Mouse (Mus musculus) thymus, postnatal 10 days (tissue): Measurements from ENCODE around the gene Dcun1d2.
A peak's percentile ranks its signal among the peaks of the same experiment; 100 is the strongest.
"Not testable (repeated sequence)": the region's sequence is repeated elsewhere in the genome, so short reads cannot be mapped to it uniquely, and the experiment has no call there.

ENCODE experiments used
- DNase-seq, 2 experiments: peaks; one replicate each; pipeline ENCODE4 v3.0.0; 2021; ENCODE audit warnings: low spot score in 2 of 2

The Dcun1d2 gene

DNA sequence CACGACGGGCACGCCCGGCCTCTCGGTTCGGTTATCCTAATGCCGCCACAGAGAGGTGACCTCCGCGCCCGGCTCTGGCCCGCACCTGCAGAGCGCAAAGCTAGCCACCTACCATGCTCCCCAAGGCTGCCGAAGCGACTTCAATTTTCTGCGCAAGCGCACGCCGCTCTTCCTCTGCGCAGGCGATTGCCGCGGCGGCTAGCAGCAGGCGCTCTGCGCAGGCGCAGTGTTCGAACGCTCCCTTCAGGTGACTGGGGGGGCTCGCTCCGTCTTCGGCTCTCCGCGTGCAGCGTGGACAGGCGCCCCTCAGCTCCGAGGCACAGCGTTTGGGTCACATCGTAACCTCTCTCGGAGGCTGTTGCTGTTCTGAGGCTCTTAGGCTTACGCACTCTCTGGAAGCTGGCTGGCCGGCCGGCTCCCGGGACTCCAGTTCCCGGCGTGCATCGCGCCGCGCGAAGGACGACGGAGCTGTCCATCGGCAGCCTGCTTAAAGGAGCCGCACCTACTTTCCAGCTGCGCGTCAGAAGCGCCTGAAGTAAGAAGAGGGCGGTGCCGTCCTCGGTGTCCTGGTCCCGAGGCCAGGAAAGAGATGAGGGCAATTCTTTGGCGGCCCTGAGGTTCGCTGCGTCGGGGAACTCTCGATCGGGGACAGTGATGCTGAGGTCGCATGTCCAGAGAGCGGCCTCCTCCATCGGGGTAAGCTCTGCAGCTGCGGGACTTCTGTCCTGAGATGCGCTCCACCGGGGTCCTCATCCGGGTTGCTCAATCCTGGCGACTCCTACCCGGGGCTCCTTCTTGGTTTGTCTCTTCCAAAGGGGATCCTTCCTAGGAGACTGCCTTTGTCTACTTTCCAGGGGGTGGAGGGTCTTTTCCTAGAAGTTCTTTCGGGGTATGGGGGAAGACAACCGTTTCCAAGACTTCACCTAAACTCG, at the start of gene Dcun1d2, which contains the start of gene Tmco3:
Gene Dcun1d2 (minus strand): TSS at position 440 of the 932 bp plus-strand sequence.
Gene Tmco3 (plus strand): TSS at position 499 of the 932 bp plus-strand sequence.
- peak; percentile 90 to 97 for DNase-seq

DNA sequence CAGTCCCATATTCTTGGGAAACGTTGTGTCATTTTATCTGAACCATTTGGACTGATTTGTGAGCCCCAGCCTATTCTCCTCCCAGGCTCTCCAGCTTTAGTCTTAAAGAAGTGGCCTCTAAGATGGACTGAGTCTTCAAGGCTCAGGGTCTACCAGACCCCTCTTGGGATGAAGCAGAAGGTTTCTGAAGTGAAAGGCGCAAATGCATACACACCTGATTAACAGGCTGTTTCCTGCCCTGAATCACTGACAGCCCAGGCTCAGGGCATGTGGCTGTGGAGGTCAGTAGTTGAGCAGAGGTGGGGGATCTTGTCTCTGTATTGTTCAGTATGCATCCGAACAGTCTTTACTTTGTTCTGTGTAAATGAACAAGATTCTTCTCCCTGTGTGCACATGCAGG, 49.7 kb upstream of the Dcun1d2 start:
- DNase-seq, result no peak

DNA sequence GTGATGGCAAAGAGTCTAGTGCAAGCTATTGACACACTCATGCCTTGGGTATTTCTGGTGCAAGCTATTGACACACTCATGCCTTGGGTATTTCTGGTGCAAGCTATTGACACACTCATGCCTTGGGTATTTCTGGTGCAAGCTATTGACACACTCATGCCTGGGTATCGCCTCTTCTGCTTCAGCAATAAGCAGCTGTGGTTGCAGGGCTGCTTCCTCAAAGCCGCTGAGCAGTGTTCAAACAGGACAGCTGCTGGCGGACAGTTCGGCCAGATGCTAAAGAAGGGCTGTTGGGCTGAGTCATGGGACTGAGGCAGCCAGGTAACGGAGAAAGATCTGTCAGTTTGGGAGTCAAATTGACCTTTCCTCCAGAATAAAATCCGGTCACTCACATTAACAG, 49.3 kb upstream of the Dcun1d2 start:
- DNase-seq, result not testable (repeated sequence)

DNA sequence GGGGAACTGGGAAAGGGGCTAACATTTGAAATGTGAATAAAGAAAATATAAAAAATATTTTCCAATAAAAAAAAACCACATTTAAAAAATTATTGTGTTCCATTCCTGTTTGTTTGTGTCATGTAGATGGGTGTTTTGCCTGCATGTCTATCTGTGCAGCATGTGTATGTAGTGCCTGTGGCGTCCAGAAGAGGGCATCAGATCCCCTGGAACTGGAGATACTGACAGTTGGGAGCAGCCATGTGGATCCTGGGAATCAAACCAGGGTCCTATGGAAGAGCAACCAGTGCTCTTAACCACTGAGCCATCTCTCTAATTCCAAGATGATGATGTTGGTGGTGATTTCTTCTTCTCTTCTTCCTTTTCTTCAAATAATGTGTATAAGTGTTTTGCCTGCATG, 46.7 kb upstream of the Dcun1d2 start:
- DNase-seq, result no peak

DNA sequence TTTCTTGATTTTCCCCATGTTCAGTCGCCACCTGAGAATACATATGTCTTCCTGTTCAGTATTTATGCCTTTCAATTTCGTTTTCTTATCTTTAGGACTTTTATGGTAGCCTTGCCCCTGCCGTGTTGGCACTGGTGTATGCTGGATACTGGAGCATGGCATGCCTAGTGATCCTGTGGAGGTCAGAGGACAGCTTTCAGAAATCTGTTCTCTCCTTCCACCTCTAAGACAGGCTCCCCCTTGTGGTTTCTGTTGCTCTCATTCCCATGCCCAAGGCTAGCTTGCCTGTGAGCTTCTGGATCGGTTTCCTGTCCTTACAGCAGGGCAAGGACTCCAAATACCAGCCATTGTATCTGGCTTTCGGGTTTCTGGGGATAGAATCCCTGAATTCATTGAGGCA, 38.7 kb upstream of the Dcun1d2 start:
- peak in 1 of 2 experiments; percentile 39 for DNase-seq

DNA sequence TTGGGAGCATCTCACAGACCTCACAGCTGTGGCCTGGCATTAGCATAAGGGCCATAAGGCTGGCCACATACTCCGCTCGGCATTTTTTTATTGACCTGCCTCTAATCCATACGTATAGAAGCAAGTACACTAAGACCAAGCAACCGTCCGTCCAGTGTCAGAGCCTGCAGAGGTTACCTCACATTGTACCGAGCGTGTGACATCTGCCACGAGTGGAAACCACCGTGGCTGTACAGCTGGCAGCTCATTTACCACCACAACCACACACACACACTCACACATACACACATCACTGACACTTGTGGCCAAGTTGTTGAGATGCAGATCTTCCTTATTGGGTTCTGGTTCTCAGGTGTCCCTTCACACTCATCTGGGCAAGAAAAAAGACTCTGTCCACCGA, 28.7 kb upstream of the Dcun1d2 start:
- peak in 1 of 2 experiments; percentile 31 for DNase-seq

DNA sequence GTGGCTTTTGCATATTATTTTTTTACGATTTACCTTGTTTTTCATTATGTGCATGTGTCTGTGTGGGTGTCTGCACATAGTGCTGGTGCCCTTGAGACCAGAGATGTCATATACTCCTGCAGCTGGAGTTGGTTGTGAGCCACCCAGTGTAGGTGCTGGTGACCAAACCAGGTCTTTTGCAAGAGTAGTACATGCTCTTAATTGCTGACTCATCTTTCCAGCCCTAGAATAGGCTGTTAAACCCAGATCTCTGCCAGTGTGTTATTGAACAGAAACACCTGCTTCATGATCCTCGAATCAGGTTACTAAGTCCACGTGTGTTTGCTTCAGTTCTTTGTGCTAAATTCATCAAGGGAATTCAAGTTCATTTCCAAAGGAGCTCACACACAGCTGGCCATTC, 27.0 kb upstream of the Dcun1d2 start:
- DNase-seq, result no peak

DNA sequence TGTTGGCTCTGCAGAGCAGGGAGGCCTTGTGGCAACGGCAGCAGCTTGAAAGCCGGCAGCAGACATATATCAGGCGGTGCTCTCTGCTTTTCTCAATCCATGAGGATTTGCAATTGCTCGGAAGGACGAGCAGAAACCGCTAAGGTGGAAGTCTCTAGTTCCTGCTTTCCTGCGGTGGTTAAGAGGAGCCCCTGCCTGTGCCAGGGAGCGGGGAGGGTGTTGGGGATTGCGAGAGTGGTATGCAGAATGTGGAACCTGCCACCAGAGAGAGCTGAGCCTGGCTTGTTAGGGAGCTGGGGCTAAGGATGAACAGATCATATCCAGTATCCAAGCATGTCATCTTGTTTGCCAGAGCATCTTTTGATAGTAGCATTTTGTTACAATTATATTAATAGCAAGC, 19.0 kb upstream of the Dcun1d2 start:
- DNase-seq, result no peak

DNA sequence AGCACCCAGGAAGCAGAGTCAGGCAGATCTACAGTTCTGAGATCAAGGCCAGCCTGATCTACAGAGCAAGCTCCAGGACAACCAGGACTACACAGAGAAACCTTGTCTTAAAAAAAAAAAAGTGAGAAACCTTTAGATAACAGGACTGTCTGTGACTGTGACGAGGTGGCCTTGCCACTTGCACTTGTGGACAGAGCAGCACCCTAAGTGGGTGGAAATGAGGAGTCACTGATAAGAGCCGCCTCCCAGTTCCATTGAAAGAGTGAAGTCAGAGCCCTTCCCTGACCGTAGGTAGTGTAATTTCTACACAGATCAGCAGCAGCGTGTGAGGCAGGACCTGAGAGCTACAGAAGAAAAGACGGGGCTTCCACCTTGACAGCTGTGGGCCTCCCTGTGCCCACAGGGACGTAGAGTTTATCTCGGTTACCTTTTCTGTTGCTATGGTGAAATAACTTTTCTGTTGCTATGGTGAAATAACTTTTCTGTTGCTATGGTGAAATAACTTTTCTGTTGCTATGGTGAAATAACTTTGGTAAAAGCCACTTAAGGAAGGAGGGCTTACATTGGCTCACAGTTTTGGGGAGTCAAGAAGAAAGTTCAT, 18.5 kb upstream of the Dcun1d2 start:
- DNase-seq, result no peak

DNA sequence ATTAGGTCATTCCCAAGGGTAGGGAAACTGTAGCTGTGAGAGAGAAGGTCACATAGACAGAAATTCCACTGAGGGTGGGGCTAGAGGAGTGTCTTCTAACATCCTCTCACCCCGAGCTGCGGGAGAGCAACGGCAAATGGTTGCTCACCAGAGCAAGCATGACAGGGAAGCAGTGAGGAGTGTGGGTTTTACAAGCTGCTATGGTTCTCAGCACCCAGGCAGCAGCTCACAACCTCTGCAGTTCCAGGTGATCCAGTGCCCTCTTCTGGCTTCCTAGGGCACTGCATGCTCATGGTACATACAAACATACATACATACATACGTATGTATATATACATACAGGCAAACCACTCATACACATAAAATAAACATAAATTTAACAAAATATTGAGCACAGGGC, 18.0 kb upstream of the Dcun1d2 start:
- no peak for DNase-seq

DNA sequence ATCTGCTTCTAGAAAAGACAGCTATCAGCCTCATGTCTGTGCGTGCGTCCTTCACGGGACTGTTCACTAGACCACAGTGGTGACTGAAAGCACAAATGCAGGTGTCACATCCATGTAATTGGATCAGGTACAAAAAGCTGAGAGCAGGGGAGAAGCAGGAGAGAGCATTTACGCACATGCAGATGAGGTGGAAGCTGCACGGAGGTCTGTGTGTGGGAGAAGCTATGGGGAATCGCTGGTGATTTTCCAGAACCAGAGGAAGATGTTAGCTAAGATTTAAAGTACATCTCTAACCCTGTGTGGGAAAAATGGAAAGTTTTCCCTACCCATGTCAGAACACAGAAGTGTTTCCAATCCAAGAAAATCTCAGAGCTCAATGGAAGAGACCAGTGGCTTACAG, 17.5 kb upstream of the Dcun1d2 start:
- no peak for DNase-seq

DNA sequence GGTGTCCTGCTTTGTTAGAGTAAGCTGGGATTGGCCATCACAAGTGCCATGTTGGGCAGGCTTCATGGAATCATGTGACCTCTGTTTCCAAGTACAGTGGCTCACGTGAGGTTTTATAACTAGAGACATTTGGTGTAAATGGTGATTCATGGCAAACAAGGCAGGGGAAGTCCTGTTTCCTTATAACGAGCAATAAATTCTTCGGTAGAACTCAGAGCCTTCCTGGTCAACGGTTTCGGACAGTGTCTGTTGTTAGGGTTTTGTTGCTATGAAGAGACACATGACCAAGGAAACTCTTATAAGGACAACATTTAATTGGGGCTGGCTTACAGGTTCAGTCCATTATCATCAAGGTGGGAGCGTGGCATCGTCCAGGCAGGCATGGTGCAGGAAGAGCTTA, 13.1 kb upstream of the Dcun1d2 start:
- no peak for DNase-seq

DNA sequence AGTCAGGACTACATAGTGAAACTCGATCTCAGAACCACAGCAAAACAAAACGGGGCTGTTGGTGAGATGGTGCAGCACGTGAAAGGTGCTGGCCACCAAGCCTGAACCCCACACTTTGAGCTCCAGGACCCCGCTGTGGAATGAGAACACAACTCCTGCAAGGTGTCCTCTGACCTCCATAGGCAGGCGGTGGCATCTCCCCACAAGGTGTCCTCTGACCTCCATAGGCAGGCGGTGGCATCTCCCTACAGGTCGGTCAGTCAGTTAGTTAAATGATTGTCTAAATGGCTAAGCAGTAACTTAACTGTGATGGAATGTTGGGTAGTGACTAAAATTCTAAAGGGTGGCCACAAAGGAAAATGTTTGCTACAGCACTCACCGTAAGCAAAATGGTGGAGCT, 11.6 kb upstream of the Dcun1d2 start:
- no peak for DNase-seq

DNA sequence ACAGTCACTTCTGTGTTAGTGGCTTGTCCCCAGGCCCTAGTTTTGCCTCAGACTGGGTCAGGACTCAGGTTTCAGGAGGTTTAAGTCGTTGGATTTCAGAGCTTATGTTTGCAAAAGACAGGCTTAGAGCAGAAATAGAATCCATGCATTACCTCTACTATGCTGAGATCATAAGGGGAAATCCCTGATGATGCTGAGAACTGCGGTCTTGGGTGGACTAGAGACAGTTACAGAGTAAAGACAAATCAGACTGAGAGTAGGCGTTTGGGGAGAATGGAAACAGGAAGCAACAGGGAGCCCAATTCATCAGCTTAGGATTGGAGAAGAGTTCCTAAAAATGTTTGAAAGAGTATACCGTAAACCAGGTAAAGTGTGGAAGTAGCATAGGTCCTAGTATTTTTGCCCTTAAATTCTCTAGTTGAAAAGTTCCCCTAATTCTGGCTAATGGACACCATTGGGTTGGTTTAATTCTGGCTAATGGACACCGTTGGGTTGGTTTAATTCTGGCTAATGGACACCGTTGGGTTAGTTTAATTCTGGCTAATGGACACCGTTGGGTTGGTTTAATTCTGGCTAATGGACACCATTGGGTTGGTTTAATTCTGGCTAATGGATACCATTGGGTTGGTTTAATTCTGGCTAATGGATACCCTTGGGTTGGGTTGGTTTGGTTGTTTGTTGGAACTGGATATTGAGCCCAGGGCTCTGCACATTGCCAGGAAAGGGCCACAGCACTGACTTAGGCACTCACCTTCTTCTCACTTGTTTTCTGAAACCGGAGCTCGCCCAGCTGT, 5.9 kb upstream of the Dcun1d2 start:
- DNase-seq, result no peak

DNA sequence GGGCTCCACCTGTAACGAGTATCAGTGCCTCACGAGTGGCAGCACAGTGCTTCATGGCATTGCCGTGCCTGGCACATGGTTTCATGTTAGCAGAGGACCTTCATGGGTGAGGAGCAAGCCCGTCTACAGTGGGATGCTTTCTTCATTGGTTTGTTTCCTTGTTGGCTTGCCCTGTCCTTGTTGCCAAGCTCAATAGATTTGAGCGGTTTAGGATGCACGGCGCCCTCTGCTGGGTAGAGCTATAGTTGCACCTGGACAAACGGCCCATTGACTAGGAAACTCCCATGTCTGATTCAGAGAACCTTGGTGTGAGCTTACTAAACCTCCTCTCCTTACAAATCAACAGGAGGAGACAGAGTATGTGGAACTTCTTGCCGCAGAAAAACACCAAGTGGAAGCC, 4.4 kb upstream of the Dcun1d2 start:
- DNase-seq, result peak; percentile 43 to 69

DNA sequence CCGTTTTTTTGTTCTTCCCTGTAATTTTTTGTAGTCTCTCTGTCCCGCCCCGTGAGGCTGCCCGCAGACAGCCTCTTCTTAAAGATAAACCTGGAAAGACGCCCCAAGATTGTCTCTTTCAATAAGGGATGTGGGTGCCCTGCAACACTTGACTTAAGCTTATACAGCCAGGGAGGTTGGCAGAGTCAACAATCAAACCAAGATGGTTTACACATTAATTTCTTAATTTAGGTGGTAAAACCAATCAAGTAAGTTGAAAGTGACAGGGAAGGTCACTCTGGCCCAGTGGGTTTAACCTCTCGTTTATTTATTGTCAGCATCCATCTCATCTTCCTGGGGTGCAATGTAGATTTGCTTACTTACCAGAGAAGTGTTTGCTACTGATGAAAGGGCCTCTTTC, 715 bp upstream of the Dcun1d2 start:
- DNase-seq, result no peak

DNA sequence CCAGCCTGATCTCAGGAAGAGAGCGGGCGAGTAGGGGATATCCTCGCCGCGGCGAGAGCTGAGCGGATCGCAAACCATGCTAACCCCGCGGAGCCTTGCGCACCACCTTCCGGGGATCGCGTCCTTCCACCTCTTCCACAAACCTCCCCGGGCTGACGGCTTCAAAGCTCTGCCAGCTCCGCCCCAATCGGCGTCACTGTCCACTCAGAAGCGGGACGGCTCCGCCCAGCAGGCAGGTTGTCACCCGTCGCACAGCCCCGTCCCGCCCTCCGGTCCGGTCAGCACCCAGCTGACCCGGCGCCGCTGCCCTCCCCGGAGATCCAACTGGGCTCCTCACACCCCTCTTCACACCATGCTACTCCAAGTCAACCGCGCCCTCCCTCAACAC, 633 bp downstream of the Dcun1d2 start:
- peak; percentile 74 to 78 for DNase-seq

DNA sequence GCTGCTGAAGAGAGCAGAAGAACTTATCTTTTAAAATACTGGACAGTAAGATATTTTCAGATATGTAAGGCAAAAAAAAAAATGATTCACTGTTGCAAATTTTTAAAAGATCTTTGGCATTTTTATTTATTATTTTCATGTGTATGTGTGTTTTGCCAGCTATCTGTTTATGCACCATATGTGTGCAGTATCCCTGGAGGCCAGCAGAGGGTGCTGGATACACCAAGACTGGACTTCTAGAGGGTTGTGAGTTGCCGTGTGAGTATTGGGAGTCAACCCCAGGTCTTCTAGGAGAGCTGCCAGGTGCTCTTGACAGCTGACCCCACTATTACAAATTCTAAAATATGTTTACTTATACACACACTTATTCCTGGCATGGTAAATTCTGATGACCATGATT, 4.7 kb downstream of the Dcun1d2 start:
- no peak for DNase-seq

DNA sequence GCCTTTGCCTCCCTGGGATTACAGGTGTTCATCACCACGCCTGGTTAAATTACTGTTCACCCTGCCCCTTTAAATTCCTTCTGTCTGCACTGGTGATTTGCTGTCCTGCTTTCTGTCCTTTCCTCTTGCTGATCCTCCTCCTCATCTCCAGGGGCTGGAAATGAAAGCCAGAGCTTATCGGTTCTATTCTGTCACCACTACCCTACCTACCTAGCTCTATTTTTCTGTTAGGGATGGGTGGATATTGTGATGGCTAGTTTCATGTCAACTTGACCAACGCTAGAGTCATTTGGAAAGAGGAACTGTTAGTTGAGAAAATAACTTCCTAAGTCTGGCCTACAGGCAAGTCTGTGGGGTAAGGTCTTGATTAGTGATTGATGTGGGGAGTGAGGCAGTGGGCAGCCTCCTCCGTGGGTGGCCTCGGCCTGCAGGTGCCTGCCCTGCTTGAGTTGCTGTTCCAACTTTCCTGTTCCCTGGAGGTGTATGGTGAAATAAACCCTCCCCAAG, 10.9 kb downstream of the Dcun1d2 start:
- no peak for DNase-seq

DNA sequence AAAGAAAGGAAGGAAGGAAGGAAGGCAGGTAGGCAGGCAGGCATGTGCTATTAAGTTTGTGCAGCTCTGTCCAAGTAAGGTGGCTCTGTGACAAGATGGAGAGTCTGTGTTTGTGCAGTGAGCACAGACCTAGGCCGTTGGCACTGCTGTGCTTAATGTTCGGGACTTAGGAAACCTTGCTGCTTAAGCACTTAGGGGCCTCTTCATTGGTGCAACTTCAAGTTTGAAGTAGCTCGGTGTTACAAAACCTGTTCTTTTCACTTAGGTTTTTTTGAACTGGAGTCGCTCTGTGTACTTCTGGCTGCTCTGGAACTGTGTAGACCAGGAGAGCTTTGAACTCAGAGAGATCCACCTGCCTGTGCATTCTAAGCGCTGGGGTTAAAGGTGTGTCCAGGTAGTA, 15.1 kb downstream of the Dcun1d2 start:
- no peak for DNase-seq

DNA sequence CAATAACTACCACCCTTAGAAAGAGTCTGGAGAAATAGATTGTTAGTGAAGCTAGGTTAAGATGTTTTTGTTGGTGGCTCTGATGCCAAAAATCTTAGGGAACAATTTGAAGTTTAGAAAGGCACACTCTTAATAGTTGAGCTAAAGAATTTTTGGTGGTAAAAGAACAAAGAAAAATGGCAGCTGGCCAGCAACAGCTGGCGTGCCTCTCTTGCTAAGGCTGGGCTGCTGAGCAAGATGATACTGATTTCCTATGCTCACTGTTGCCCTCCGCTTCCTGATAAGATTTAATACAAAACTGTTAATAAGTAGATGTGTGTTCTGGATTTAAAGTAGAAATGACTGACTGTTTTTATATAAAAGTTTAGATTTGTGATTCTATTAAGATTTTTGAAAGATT, 20.4 kb downstream of the Dcun1d2 start:
- DNase-seq, result no peak

DNA sequence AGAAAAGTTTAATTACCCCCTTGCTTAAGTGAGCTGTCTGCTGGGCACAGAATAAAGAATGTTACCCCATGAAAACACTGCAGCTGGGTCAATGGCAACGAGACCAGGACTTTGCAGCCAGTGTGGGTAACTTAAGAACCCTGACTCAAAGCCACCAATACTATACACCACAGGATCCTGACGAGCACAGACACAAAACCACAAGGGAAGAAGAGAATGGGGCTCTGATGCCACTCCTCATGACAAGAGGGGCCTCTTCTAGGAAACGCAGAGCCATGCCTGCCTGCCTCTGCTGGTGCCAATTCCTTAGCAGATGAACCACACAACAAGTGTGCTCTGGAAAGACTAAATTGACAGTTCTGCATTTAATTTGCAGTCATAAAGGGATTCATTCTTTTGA, 24.6 kb downstream of the Dcun1d2 start:
- no peak for DNase-seq
